Mouse (Mus musculus) bone marrow, adult 2 months (tissue): ENCODE measurements around the gene Pde1a.

Experiments
- CTCF ChIP-seq: fragments of 200-500 bp; IDR thresholded peaks from 2 replicates; pipeline ENCODE4 v1.5.1; 2011; ENCODE audit warnings: low read length, control low read depth; ENCODE audit not compliant: control insufficient read depth, insufficient read depth
- POLR2A ChIP-seq: fragments of 200-500 bp; IDR thresholded peaks from 2 replicates; pipeline ENCODE4 v1.6.1; 2011; ENCODE audit warnings: low read depth, mild to moderate bottlenecking, control low read depth, low read length, borderline replicate concordance; ENCODE audit not compliant: control insufficient read depth

DNA sequence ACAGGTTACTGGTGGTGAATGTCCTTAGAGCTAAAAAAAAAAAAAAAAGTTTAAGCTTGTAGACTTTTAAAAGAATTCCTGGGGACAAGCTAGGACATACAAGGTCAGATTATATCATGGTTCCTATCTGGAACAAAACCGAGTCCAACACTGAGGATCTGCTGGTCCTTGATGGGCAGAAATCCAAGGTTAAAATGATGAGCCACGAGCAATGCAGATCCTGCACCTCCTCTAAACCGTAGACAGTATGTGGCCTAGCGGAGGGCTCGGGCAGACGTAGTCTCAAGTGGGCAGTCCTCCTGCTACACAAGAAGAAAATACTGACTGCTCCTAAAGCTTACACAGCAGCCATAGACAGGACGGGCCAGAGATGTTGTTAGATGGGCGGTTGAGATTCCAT lies 238.5 kb downstream of the Pde1a start:
- TF ChIP-seq CTCF (no peak), POLR2A (no peak)
